Mouse (Mus musculus) spleen, adult 2 months (tissue): ENCODE results near the gene Abhd10. TPM values are rescaled to one million over a fixed set of nuclear protein-coding genes. Genes with fewer than 3 reads are reported as not detected.

Experiments
- DNase-seq, 2 experiments: peaks; one replicate each; pipeline versions ENCODE4 v3.0.0 to v3.0.0-alpha.2; 2012 to 2021; ENCODE audit warnings: low spot score in 2 of 2, low read depth in 1 of 2
- H3K27ac ChIP-seq: fragments of 200-500 bp; 2 replicates; pipeline ENCODE4 v1.5.1; 2012; ENCODE audit warnings: low read length, inconsistent platforms; ENCODE audit not compliant: insufficient read depth
- H3K27me3 ChIP-seq: fragments of 200-500 bp; 2 replicates; pipeline ENCODE4 v1.6.1; 2012; ENCODE audit warnings: mild to moderate bottlenecking, moderate library complexity, low read length, inconsistent platforms; ENCODE audit not compliant: control insufficient read depth, insufficient read depth
- H3K36me3 ChIP-seq: fragments of 200-500 bp; 2 replicates; pipeline ENCODE4 v1.6.1; 2012; ENCODE audit warnings: mild to moderate bottlenecking, low read length, inconsistent platforms; ENCODE audit not compliant: control insufficient read depth, insufficient read depth
- H3K4me1 ChIP-seq: fragments of 200-500 bp; 2 replicates; pipeline ENCODE4 v1.6.1; 2011; ENCODE audit warnings: inconsistent platforms; ENCODE audit not compliant: control insufficient read depth, insufficient read depth, insufficient read length
- H3K4me3 ChIP-seq: fragments of 200-500 bp; 2 replicates; pipeline ENCODE4 v1.5.1; 2011; ENCODE audit warnings: mild to moderate bottlenecking, inconsistent platforms; ENCODE audit not compliant: insufficient read depth, insufficient read length; ENCODE audit errors: extremely low read depth
- CTCF ChIP-seq: fragments of 200-500 bp; IDR thresholded peaks from 2 replicates; pipeline ENCODE4 v1.5.1; 2011; ENCODE audit warnings: mild to moderate bottlenecking, inconsistent platforms; ENCODE audit not compliant: insufficient read depth, insufficient read length, insufficient replicate concordance; ENCODE audit errors: extremely low read depth
- POLR2A ChIP-seq: fragments of 200-500 bp; IDR thresholded peaks from 2 replicates; pipeline ENCODE4 v1.6.1; 2011; ENCODE audit warnings: low read depth, low read length, inconsistent platforms
- WGBS: fragments of 180-500 bp; shearing (Covaris S2); methylation state at CpG from one replicate; pipeline ENCODE4 v1.1.7; 2018; 5-methylcytosine and 5-hydroxymethylcytosine counted together
- polyA plus RNA-seq: library from polyadenylated mRNA; depleted of rRNA; stranded (reverse); fragments of >200 nt; gene quantifications from 2 replicates; pipeline ENCODE4 v1.2.3, GENCODE M21; 2012

Abhd10 gene
- polyA plus RNA-seq, 1 experiment = 3.7 TPM

GRCm38 (mm10) chr16:45714489-45715150, 28.1 kb downstream of the Abhd10 start:
- Histone ChIP-seq H3K4me3 (no peak overlapping the region), H3K27ac (no peak overlapping the region), H3K27me3 (no peaks in the 10 kb centered on the region), H3K36me3 (no peaks in the 10 kb centered on the region), H3K4me1 (no peaks in the 10 kb centered on the region)
- TF ChIP-seq POLR2A (no peak), CTCF (no peak)
- 74% methylated on average over 5 of the region's 5 CpGs for WGBS
- DNase-seq = no peak

GRCm38 (mm10) chr16:45713878-45714277, 28.9 kb downstream of the Abhd10 start:
- H3K36me3 ChIP-seq = no peaks in the 10 kb centered on the region
- TF ChIP-seq POLR2A (no peak), CTCF (no peak)
- H3K27ac ChIP-seq = no peak overlapping the region
- no peaks in the 10 kb centered on the region for H3K27me3 ChIP-seq
- H3K4me3 ChIP-seq = no peak overlapping the region
- no peak for DNase-seq
- 28% methylated on average over 1 of the region's 1 CpGs for WGBS
- no peaks in the 10 kb centered on the region for H3K4me1 ChIP-seq

DNA sequence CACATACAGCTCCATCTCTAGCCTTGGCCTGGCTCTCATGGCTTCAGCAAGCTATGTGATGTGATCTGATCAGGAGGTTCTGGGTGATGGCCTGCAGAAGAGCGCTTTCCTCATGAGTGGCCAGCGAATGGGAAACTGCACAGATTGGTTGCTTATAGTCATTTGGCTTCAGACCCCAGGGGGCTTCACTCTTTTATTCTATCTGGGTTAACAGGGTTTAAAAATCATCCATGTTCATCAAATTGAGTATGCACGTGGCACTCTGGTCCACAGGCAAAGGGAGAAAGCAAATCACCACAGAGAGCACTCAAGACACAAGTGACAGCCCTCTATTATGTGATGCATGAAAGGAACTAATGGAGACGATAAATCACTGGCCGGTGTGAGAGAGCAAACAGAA, 29.5 kb downstream of the Abhd10 start:
- H3K27ac ChIP-seq = no peak overlapping the region
- H3K27me3 ChIP-seq = no peaks in the 10 kb centered on the region
- 85% methylated on average over 5 of the region's 5 CpGs for WGBS
- no peaks in the 10 kb centered on the region for H3K36me3 ChIP-seq
- H3K4me1 ChIP-seq = no peaks in the 10 kb centered on the region
- TF ChIP-seq CTCF (no peak), POLR2A (no peak)
- no peak for DNase-seq
- no peak overlapping the region for H3K4me3 ChIP-seq

DNA sequence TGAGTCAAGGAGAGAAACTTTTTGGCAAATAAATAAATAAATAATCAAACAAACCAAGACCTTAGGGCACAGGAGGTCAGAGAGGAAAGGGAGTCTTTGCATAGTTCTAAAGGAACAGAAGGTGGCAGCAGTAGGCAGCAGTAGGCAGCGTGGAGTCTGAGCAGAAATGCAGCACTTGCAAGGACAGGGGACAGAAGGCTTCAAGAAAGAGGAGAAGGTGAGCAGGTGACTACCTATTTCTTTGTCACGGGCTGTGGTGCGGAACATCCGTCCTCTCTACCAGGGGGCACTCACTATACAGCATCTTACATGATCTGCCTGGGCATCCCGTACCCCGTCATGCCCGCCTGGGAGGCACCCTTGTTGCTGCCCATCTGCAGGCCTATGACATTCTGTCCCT, 31.5 kb downstream of the Abhd10 start:
- Histone ChIP-seq H3K27me3 (no peaks in the 10 kb centered on the region), H3K4me3 (no peak overlapping the region), H3K36me3 (no peaks in the 10 kb centered on the region), H3K27ac (no peak overlapping the region), H3K4me1 (no peaks in the 10 kb centered on the region)
- DNase-seq = no peak
- TF ChIP-seq CTCF (no peak), POLR2A (no peak)
- 79% methylated on average over 7 of the region's 7 CpGs for WGBS

DNA sequence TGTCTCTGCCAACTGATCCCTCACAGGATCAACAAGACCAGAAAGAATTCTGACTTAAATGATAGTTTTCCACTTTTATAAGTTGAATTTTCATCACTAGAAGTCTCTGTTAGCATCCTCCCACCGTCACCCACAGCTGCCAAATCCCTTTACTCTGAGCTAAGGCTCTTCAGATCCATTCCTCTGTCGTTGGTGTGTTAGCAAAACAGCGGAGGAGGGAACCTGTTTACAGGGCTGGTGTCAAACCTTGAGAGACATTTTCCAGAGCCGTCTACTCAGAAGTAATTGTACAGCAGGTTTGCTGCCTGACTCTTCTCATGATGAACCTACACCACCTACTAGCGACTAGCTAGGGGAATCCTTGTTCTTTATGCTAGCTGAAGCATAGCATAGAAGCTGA, 43.5 kb downstream of the Abhd10 start:
- Histone ChIP-seq H3K36me3 (no peaks in the 10 kb centered on the region), H3K27me3 (no peaks in the 10 kb centered on the region), H3K4me3 (no peak overlapping the region), H3K27ac (no peak overlapping the region), H3K4me1 (no peaks in the 10 kb centered on the region)
- WGBS = 78% methylated on average over 5 of the region's 5 CpGs
- DNase-seq = no peak
- no peak for TF ChIP-seq POLR2A
- no peak for TF ChIP-seq CTCF

- H3K4me3 ChIP-seq = no peak overlapping the region
- TF ChIP-seq CTCF = no peak
- no peak for TF ChIP-seq POLR2A
- no peaks in the 10 kb centered on the region for H3K27me3 ChIP-seq
- no peaks in the 10 kb centered on the region for H3K36me3 ChIP-seq
- no peaks in the 10 kb centered on the region for H3K4me1 ChIP-seq
- no peak overlapping the region for H3K27ac ChIP-seq
- WGBS = 83% methylated on average over 6 of the region's 6 CpGs
- DNase-seq = no peak
These were observed 44.8 kb downstream of the Abhd10 start for GRCm38 (mm10) chr16:45697996-45698395.

GRCm38 (mm10) chr16:45695445-45696160, 47.2 kb downstream of the Abhd10 start:
- no peak overlapping the region for H3K4me3 ChIP-seq
- no peak for TF ChIP-seq POLR2A
- TF ChIP-seq CTCF = no peak
- H3K27ac ChIP-seq = no peak overlapping the region
- 91% methylated on average over 9 of the region's 9 CpGs for WGBS
- H3K27me3 ChIP-seq = no peaks in the 10 kb centered on the region
- DNase-seq = no peak
- no peaks in the 10 kb centered on the region for H3K4me1 ChIP-seq
- no peaks in the 10 kb centered on the region for H3K36me3 ChIP-seq
